Mouse (Mus musculus): ENCODE results near the gene Ybx2.

GRCm38 (mm10) chr11:69911701-69912100 lies 23.9 kb upstream of the Ybx2 start:
- TF ChIP-seq POLR2A (IDR thresholded peaks at IDR 0.05; ENCODE audit: borderline replicate concordance, extremely low read depth, insufficient read depth, insufficient read length, poor library complexity, severe bottlenecking) = no peak
- no peak for TF ChIP-seq CTCF (IDR thresholded peaks at IDR 0.05; ENCODE audit: borderline replicate concordance, extremely low read depth, insufficient read depth, insufficient read length)
